Mouse (Mus musculus) ES-E14 (cell line): ENCODE results near the gene Chga. TPM values are rescaled to one million over a fixed set of nuclear protein-coding genes. Genes with fewer than 3 reads are reported as not detected.

Experiments
- DNase-seq: peaks from one replicate; pipeline ENCODE4 v3.0.0-alpha.2; 2013; ENCODE audit warnings: low read depth, low spot score
- H3K27ac ChIP-seq: 2 replicates; pipeline ENCODE4 v1.5.1; 2012; ENCODE audit warnings: low read depth, mild to moderate bottlenecking, low read length, moderate library complexity, mixed read lengths; ENCODE audit not compliant: poor library complexity, insufficient read depth, severe bottlenecking
- H3K36me3 ChIP-seq: 2 replicates; pipeline ENCODE4 v1.6.1; 2012; ENCODE audit warnings: mild to moderate bottlenecking, low read length, moderate library complexity, mixed read lengths; ENCODE audit not compliant: control insufficient read depth, poor library complexity, insufficient read depth, severe bottlenecking
- H3K4me1 ChIP-seq, 2 experiments: fragments of 150-350 bp in 1 of 2; sonication (generic) in 1 of 2; 2 replicates each; pipeline ENCODE4 v1.6.1; 2012; ENCODE audit warnings: low read length in 2 of 2, mild to moderate bottlenecking in 1 of 2, mixed read lengths in 1 of 2; ENCODE audit not compliant: control insufficient read depth in 2 of 2, insufficient read depth in 2 of 2, poor library complexity in 1 of 2
- H3K4me3 ChIP-seq, 2 experiments: fragments of 150-350 bp in 1 of 2; sonication (generic) in 1 of 2; 2 replicates each; pipeline ENCODE4 v1.5.1; 2012; ENCODE audit warnings: low read length in 2 of 2, low read depth in 1 of 2, mild to moderate bottlenecking in 1 of 2, mixed read lengths in 1 of 2; ENCODE audit not compliant: insufficient read depth in 1 of 2, poor library complexity in 1 of 2, severe bottlenecking in 1 of 2
- H3K9ac ChIP-seq: 2 replicates; pipeline ENCODE4 v1.6.1; 2012; ENCODE audit warnings: low read depth, mild to moderate bottlenecking, low read length, mixed read lengths; ENCODE audit not compliant: poor library complexity, insufficient read depth, severe bottlenecking
- H3K9me3 ChIP-seq: fragments of 150-350 bp; sonication (generic); 2 replicates; pipeline ENCODE4 v1.6.1; 2012; ENCODE audit warnings: low read depth, mild to moderate bottlenecking, low read length; ENCODE audit not compliant: control insufficient read depth, insufficient read depth
- CHD2 ChIP-seq: IDR thresholded peaks from 2 replicates; pipeline ENCODE4 v1.6.1; 2014; ENCODE audit warnings: mild to moderate bottlenecking, low read depth, low read length, inconsistent platforms
- HCFC1 ChIP-seq: IDR thresholded peaks from 2 replicates; pipeline ENCODE4 v1.6.1; 2012; ENCODE audit warnings: low read length, inconsistent platforms, borderline replicate concordance; ENCODE audit not compliant: insufficient read depth
- MAFK ChIP-seq: IDR thresholded peaks from 2 replicates; pipeline ENCODE4 v1.6.1; 2014; ENCODE audit warnings: mild to moderate bottlenecking, low read depth, low read length, inconsistent platforms; ENCODE audit not compliant: insufficient read depth
- ZC3H11A ChIP-seq: IDR thresholded peaks from 2 replicates; pipeline ENCODE4 v1.6.1; 2012; ENCODE audit warnings: low read depth, mild to moderate bottlenecking, inconsistent platforms, low read length, borderline replicate concordance
- ZNF384 ChIP-seq: IDR thresholded peaks from 2 replicates; pipeline ENCODE4 v1.6.1; 2012; ENCODE audit warnings: low read depth, low read length, inconsistent platforms
- in situ Hi-C, 2 experiments: fragments of 600-800 bp; cut with MboI; formaldehyde crosslinking; loops; one replicate each; pipeline ENCODE4 v1.15.1; 2025; ENCODE audit warnings: low sequenced_read_pairs in 2 of 2, inconsistent platforms in 1 of 2; ENCODE audit not compliant: unreplicated experiment in 2 of 2
- total RNA-seq: library from RNA; depleted of rRNA; stranded (reverse); fragments of 300-350 nt; gene quantifications from 2 replicates; pipeline ENCODE4 v1.2.3, GENCODE M21; 2012

Gene Chga
- total RNA-seq, 1 experiment, result 11.9 TPM

GRCm38 (mm10) chr12:102594627-102595026, 39.9 kb downstream of the Chga start:
- H3K9ac ChIP-seq, result no peak overlapping the region
- peaks cover 16% of the 10 kb centered on the region for H3K36me3 ChIP-seq
- no peak overlapping the region for H3K27ac ChIP-seq
- H3K4me1 ChIP-seq, result peaks cover 0 to 19% of the 10 kb centered on the region in 2 experiments; a peak in 2 of 4 replicates
- no peak overlapping the region for H3K4me3 ChIP-seq
- no peak for TF ChIP-seq CHD2
- TF ChIP-seq HCFC1, result no peak
- TF ChIP-seq ZC3H11A, result no peak
- no peak for TF ChIP-seq ZNF384
- no peak for TF ChIP-seq MAFK
- DNase-seq, result no peak
- no peaks in the 10 kb centered on the region for H3K9me3 ChIP-seq
- in situ Hi-C loops, result no loop called here

DNA sequence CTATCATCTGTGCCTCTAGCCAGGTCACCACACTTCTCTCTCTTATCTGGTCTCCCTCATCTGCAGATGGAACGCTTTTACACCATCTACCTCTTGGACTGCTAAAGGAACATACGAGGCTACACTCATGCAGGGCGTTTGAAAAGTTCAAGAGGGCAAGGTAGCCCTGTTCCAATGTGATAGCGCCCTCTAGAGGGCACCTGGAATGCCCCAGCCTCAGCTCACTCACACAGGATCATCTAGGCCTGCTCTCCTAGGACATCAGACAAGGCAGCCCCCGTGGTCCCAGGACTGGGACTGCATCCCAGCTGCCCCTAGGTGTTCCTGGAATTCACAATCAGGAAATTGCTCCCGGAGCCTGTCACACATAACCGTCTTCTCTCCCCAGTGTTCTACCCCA, 41.6 kb downstream of the Chga start:
- H3K36me3 ChIP-seq, result peaks cover 9% of the 10 kb centered on the region; the same call in 1 of the 2 replicates
- no peak overlapping the region for H3K4me3 ChIP-seq
- no peaks in the 10 kb centered on the region for H3K9me3 ChIP-seq
- H3K9ac ChIP-seq, result no peak overlapping the region
- H3K4me1 ChIP-seq, result peaks cover 0 to 18% of the 10 kb centered on the region in 2 experiments; a peak in 3 of 4 replicates
- DNase-seq, result peak; percentile 43
- TF ChIP-seq HCFC1 (no peak), ZNF384 (no peak), CHD2 (no peak), MAFK (no peak), ZC3H11A (no peak)
- in situ Hi-C loops, result no loop called here
- no peak overlapping the region; the same call in 1 of the 2 replicates for H3K27ac ChIP-seq

DNA sequence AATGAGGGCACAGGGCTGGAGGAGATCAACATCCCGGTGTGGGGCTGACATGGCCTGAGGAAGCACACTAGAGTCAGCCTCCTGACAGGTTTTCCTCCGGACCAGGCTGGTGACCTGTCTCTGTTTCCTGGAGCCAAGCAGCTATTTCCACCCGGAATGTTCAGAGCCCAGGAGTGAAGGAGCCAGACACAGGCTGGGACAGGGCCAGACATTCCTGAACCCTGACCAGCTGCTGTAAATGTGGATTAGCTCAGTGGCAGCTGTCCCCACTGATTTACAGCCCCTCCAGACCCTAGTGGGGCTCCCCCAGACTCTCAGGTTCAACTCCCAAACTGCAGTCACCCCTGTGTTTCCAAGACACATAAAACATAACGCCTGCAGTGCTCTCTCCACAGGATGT, 42.7 kb downstream of the Chga start:
- H3K9me3 ChIP-seq, result no peaks in the 10 kb centered on the region
- in situ Hi-C loops, result no loop called here
- H3K9ac ChIP-seq, result no peak overlapping the region
- DNase-seq, result no peak
- H3K4me1 ChIP-seq, result peaks cover 0 to 20% of the 10 kb centered on the region in 2 experiments; a peak in 3 of 4 replicates
- H3K27ac ChIP-seq, result no peak overlapping the region
- no peak for TF ChIP-seq HCFC1
- TF ChIP-seq MAFK, result no peak
- no peak for TF ChIP-seq ZNF384
- TF ChIP-seq ZC3H11A, result no peak
- no peak for TF ChIP-seq CHD2
- no peak overlapping the region for H3K4me3 ChIP-seq
- peaks cover 9% of the 10 kb centered on the region; the same call in 1 of the 2 replicates for H3K36me3 ChIP-seq

GRCm38 (mm10) chr12:102598535-102598934, 43.8 kb downstream of the Chga start:
- no peak overlapping the region for H3K27ac ChIP-seq
- H3K36me3 ChIP-seq, result peaks cover 12% of the 10 kb centered on the region; the same call in 1 of the 2 replicates
- no peak for TF ChIP-seq CHD2
- TF ChIP-seq ZC3H11A, result no peak
- TF ChIP-seq ZNF384, result no peak
- TF ChIP-seq MAFK, result no peak
- 0 out of 2 replicates have a peak, but pooled peaks have one; percentile 36 for TF ChIP-seq HCFC1
- no peak overlapping the region for H3K4me3 ChIP-seq
- peaks cover 0 to 20% of the 10 kb centered on the region in 2 experiments; a peak in 3 of 4 replicates for H3K4me1 ChIP-seq
- H3K9ac ChIP-seq, result no peak overlapping the region
- in situ Hi-C loops, result no loop called here
- H3K9me3 ChIP-seq, result no peaks in the 10 kb centered on the region
- DNase-seq, result peak; percentile 24

DNA sequence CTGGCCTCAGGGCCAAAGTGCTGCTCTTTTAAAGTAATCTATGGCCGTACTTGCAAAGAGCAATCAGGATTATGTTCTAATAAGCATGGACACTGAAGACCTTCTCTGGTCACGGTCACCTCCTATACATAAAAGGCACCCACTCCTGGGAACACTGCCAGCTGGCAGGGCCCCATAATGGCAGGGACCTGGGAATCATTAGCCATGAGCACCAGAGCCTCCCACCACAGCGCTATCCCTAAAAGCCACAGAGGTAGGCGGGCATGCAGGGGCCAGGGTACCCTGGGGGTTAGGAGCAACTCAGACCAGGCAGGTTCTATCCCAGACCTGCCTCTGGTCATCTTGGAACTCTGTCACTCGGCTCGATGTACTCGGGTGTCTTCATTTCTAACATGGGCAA, 45.0 kb downstream of the Chga start:
- no peak for DNase-seq
- in situ Hi-C loops, result no loop called here

More for the DNA sequence above, 45.0 kb downstream of the Chga start:
- Histone ChIP-seq H3K4me3 (no peak overlapping the region), H3K4me1 (peaks cover 0 to 17% of the 10 kb centered on the region in 2 experiments; a peak in 3 of 4 replicates), H3K36me3 (peaks cover 13% of the 10 kb centered on the region; the same call in 1 of the 2 replicates), H3K27ac (no peak overlapping the region), H3K9me3 (no peaks in the 10 kb centered on the region), H3K9ac (no peak overlapping the region)
- TF ChIP-seq CHD2, result no peak
- TF ChIP-seq ZNF384, result no peak
- TF ChIP-seq ZC3H11A, result no peak
- no peak for TF ChIP-seq HCFC1
- TF ChIP-seq MAFK, result no peak
